Mouse (Mus musculus) fibroblast of lung, adult 2 months (primary cell): ENCODE measurements at regions not wholly inside any gene's neighbourhood (a gene's known extent, or its start where the extent isn't known, plus 50 kb on each side); places are given as distances from the start of the nearest gene placed in this dataset.

Experiments used
- DNase-seq: peaks from one replicate; pipeline ENCODE4 v3.0.0-alpha.2; 2011; ENCODE audit warnings: low read depth

DNA sequence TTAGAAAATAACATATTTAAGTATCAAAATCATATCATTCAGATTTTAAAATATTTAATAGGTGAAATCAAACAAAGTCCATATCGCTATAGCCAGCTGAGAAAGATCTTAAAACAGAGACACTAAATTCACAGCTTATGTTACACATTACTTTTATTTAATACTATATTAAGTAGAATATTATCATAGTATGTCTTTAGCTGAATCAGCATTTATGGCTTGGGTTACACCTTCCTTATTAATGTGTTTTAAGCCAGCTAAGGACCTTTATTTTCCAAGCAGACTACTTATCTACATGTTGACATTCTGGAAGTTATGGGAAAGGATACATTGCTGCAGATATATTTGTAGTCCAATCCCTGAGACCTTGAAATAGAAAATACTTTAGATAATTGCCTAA is 684.9 kb upstream of the Adgrl4 start:
- no peak for DNase-seq

DNA sequence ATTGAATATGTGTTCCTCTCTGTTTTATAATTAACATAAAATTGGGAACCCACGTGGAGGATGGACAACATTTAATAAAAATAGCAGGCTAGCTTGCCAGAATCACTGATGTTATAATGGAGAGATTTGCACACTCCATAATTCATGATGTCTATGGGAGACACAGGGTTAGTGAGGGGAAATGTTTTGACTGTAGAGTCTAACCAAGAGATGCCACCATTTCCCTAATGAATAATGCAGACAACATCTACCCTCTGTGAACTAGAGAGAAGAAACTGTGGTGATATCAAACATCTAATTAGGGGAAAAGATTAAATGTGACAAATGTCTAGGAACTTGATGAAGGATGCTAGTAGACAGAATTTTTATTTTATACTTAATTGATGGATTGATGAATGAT is 677.8 kb upstream of the Adgrl4 start:
- DNase-seq = no peak

DNA sequence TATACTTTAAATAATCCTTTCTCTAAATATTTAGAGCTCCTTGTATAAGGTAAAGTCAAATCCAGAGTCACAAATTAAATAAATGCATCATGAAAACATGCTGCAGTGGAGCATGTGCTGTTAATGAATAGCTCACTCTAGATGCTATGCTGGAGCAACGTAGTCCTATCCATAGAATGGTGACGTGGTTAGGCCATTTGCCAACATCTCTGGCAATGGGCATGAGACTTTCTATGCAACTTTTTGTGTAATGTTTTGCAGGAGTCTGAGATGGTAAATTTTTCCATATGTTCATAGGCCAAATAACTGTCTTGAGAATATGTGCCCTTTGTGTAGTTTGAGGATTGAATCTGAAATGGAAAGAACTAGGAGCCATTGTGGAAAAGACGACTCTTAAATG is 653.1 kb upstream of the Adgrl4 start:
- DNase-seq = no peak

DNA sequence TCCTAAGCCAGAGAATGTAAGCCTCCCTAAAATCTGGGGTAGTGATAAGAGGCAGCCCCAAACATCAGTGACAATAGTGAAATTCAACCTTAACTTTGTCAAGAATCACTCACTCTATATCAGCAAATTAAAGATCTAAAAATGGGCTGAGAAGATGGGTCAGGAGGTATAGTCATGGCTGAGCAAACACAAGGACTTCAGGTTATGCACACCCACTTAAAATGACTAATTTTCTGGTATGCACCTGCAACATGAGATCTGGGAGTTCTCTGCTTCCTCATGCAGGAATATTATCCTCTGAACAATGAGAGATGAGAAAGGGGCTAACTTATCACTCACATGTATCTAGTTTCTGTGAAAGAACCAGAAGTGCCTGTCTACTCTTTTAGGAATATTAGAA is 619.9 kb upstream of the Adgrl4 start:
- DNase-seq = no peak

DNA sequence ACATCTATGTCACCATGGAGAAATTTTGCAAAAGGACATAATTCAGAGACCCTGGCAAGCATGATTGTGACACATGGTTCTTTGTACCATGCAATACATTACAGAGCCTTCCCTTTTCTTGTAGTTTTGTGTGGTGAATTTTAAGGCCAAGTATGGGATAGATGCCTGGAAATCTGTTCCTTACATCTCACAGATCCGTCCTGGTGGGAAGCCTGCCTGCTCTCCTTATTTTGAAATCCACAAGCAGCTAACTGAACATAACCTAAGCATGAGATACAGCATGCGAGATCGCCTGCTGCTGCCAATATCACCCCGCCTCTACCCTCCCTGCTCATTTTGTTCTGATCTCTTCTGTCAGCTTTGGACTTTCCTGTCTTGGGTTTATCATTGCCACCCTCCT is 618.3 kb upstream of the Adgrl4 start:
- no peak for DNase-seq

DNA sequence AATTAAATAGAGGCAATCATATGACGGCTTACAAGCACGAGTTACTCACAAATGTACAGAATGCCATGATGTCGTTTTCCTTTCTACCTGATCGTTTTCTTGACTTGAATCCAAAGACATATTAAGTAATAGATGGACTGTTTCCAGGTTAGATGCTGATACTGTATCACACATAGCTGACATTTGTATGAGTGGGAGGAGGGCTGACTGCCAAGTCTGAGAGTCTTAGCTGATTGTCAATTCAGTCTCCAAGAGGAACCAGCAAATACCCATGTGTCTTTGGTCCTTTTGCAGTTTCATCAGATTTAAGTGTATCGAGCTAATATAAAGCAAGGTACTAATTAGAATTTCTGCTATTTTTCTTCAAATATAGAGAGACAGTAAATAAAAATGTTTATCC is 617.6 kb upstream of the Adgrl4 start:
- DNase-seq = peak; percentile 12

DNA sequence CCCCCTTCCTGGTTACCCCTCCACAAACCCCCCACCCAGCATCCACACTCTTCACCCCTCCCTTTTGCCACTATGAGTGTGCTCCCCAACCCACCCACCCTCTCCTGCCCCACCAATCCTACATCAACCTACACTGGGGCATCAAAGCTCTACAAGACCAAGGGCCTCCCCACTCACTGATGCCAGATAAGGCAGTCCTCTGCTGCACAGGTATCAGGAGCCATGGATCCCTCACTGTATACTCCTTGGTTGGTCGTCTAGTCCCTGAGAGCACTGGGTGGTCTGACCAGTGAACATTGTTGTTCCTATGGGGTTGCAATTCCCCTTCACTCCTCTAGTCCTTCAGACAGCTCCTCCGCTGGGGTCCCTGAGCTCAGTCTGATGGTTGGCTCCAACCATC is 591.7 kb upstream of the Adgrl4 start:
- DNase-seq = no peak

DNA sequence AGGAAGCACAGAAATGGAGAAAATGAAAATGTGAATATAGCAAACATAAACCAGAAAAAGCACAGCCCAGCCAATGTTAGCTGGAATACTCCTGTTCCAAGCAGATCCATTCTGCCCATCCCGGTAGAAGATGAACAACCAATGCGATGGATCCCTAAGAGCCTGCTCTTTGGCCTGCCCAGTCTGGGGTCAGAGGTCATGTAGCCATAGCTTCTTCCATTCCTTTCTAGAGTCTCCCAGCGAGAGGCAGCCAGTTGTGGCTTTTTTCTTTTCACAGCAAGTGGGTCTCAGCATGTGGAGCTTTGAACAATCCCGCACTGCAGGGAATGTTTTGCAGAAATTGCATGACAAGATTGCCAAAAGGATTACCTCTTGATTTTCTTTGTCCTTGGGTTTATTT is 585.6 kb upstream of the Adgrl4 start:
- no peak for DNase-seq

DNA sequence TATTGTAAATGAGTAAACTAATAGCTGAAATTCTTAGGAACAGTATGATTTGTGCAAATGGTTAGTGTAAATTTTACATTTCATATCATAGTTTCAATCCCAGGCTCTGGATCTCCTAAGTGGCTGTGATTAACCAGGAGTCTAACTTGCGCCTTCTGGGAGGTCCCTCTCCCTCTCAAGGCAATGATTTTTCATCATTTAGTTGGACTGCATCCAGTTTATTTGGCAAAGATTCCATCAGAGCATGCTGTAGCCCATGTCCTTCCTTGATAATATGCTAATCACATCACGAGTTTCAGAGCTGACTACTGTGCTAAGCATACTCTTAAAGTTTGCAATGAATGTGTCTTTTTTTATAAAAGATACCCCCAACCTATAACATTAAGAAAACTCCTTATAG is 541.0 kb upstream of the Adgrl4 start:
- no peak for DNase-seq

DNA sequence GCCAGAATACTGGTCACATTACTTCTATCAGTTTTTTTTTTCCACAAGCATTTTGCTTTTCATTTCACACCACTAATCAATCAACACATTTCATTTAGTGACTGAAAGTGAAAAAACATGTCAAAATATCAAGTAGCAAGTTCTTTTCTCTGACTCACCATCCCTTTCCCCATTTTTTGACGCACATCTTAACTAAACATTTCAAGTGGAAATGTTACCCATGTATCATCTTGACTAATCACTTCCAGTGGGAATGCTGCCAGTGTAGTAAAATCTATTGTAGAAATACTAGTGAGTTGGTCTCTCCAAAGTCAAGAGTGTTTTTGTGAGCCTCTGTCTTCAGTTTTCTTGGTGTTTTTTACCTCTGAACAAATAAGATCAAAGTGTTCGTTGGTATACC is 527.6 kb upstream of the Adgrl4 start:
- DNase-seq = peak; percentile 49

DNA sequence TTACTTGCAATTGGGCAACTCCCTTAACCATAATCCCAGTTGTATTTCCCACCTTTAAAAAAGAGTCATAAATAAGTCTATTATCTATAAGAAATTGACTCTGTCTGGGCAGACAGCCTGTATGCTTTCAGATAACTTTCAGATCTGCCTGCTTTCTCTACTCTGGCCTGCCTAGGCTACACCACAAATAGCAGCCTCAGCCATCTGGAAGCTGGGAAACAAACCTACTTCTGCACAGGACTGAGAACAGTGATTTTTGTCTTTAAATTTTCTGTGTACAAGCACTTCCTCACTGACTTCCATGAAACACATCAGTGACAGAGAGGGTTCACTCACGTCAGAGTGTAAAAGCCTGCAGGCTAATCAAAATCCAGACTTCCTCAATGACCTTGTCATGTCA is 482.8 kb upstream of the Adgrl4 start:
- no peak for DNase-seq

DNA sequence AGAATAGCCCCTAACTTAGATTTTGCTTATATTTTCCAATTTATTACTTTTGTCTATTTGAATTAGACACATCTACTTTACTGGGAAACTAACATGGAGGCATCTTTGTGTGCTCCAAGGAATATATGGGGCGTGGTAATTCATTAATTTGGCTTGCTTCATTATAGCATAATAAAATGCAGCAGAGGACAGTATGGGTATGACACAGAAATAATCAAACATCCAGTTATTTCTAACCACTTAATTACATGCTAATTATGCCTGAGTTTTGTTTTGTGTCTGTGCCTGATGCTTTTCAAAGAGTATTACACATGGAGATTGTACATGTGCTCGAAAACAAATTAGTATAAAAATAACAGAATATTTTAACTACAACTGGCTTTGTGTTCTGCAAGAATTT is 438.0 kb upstream of the Adgrl4 start:
- no peak for DNase-seq

DNA sequence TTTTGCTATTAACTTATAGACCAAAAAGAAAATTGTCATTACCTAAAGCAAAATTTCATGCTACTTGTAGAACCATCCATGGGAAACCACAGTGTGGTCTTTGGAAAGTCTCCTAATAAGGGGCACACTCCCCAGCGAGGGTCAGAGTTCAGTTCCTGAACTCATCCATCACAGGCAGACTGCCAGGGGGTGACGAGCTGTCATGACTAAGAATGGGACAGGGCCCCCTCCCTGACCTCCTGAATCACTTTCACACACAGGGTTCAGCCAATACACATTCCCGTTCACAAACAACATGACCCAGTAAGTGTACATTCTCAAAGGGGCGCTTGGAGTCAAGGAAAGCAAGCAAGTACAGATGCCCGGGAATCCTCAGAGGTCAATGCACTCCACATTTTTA is 437.5 kb upstream of the Adgrl4 start:
- DNase-seq = no peak

DNA sequence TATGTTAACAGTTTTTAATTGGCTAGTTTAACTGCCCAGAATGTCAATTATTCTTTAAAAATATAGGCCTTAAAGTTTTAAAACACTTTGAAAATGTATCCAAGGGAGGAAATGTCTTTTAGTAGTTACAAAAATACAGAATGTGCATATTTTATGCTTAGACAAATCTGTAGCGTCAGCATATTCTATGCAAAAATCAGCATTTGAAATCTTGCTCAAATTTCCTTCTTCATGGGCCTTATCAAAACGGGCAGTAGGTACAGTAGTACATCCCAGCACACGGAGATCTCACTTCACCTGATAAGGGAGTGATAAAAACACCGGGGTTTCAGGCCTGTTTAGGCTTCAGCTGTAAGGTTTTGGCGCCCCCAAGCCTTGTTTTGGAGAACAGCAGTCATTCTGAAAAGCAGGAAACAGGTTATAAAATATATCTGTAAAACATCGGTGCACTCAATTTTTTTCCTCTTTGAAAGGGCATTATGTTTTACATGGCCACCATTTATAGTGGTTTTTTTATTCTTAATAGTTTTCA is 435.7 kb upstream of the Adgrl4 start:
- DNase-seq = no peak

DNA sequence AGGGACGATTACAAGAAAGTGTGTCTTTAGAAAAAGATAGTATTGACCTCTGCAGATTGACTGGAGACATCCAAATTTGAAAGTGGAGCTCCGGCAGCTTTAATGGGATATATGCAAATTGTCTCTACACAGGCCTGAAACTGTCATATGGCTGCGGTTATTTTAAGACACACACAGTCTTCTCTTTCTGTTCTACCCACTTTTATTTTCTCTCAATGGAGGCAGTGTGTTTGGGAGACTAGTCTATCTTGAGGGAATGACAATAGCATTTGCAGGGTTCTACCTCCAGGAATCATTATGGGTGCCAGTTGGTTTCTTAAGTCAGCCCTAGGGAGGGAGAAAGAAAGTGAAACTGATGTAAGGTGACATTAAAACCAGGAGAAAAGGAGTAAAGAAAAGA is 434.2 kb upstream of the Adgrl4 start:
- no peak for DNase-seq

DNA sequence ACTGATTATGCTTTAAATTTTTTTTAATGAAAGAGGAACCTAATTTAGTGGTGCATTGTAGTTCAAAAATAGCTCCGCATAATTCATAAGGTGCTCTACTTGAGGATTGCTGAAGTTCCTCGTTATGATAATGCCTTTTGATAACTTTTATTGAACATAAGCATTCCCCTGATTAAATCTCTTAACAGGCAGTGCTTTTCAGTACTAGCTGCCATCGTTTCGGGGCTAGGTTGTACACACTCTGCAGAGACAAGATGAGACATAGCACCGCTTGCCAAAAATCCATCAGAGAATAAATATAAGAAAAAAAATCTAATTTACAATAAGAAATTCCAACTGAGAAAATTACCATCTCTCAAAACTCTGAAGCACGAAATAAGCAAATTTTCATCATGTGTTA is 433.7 kb upstream of the Adgrl4 start:
- no peak for DNase-seq

DNA sequence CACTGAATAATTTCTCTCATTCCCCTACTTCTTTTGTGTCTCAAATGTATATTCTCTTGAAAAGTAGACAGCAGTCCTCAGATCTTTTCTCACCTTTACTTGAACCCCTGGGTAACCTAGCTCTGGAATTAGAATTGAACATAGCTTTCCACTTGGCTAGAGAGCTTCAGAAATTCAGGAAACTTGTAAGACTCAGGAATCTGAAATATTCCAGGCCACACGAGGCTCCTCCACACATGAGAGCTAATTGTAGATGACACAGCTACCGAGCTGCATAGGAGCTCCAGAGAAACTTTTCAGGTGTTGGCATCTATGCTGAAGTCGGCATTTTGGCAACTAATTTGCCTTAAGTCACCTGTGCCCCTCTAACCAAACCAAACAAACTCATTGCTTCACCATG is 417.7 kb upstream of the Adgrl4 start:
- DNase-seq = no peak

DNA sequence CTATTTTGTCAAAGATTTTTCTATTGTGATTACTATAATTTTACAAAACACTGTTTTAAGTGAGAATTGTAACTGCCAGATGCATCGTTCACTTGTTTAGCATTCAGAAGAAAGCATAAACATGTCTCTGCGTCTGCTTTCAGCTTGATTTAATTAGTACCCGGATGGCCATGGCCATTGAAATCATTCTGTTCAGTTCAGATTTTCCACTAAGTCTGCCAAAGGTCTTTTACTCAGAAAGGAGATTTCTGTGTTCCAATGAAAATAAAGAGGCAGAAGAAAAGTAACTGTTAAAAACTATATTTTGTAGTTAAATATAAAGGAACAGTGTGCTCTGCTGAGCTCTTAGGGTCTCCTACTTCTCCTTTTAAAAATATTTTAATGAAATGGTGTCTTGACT is 380.2 kb upstream of the Adgrl4 start:
- peak; percentile 10 for DNase-seq

DNA sequence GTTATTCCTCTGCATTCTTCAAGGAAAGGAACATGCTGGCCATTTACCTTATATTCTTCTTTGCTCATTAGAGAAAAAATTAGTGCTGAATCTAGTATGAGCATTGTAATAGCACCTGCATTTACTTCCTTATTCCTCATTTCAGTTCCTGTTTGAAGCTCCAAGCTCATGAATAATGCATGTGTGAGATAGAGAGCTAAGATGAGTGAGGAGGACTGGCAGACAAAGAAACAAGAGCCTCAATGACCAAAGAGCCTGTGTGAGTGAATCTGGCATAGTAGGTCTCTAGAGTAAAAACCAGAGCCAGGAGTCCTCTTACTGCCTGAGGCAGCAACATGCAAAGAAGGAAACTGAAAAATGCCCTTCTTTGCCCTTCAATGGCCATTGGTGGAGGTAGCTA is 365.4 kb upstream of the Adgrl4 start:
- DNase-seq = no peak

DNA sequence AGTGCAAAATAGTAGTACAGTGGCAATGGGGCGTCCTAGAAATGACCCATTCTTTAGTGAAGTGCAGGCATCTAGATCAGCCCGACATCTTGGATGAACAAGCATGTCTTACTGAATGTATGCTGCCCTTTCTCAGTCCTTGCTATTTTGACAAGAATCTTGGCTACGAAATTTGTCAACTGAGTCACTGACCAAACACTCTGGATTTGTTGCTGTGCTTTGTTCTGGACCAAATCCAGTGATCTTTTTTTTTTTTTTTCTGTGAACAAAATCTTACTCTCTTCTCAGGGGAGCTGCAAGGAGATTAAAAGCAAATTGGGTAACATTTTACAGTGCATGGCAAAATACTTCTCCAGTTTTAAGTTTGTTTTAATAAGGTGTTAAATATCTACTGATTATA is 320.9 kb upstream of the Adgrl4 start:
- peak; percentile 38 for DNase-seq

DNA sequence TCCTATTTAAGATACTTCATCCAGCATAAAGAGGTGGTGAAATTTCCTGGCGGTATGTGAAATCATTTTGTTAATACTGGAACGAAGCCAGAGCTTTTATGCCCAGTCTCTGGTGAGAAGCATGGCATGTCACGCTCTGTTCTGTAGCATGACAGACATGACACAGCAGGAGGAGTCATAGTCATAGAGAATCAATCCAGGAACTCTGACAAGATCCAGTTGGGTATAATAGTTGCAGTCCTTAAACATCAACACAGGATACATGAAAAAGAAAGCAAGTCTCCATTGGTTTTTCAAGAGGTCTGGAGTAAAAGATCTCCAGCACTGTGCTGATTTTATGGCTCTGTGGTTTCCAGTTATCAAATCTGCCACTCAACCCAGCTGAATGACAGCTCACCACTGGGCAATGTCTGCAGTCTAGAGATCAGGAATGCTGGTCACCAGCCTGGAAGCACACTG is 320.1 kb upstream of the Adgrl4 start:
- DNase-seq = peak; percentile 43

DNA sequence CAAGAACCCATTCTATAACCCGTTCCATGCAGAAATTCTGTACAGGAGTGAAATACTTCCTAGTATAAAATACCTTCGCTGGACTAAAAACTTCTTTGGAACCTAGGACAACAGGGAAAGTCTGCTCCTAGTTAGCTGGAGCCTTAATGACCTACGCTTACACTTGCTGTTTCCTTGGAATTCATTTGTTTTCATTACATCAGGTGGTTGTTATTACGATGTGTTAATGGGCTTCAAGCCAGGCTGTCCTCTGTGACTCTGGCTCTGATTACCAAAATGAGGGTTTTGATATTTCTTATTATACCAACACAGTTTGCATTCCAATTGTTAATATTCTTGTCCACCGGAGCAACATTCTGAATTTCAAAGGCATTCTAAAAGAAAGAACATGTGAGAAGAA is 313.6 kb upstream of the Adgrl4 start:
- DNase-seq = no peak

DNA sequence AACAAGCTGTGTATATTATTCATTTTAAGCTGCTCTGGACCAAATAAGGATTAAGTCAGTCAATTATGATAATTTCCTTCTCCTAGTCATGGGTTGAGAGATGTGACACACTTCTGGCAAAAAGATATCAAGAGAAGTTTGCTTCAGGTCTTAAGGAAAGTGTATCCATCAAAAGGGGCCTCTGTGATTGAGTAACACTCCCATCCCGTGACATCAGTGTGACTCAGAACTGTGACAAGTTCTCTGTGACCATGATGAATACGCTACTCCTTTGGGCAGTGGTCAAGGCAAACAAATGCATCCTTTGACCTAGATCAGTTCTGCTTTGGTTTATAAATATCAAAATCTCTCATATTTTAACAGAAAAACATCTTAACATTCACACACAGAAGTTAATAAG is 290.8 kb upstream of the Adgrl4 start:
- peak; percentile 13 for DNase-seq

DNA sequence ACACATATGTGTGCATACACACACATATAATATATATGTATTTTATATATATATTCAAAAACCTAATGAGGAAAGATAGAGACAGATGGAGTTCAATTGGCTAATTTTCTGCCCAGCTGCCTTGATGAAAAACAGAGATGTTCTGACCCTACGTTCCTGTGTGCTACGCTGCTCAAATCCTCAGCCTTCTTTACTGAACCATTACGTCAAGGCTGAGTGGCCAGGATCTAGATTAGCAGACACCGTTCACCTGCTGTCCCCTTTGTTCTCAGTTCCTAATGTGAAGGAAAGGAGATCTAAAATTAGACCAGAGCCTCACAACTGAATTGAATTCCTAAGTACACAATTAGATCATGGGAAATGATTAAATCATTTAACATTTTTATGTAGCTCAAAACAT is 284.3 kb upstream of the Adgrl4 start:
- no peak for DNase-seq

DNA sequence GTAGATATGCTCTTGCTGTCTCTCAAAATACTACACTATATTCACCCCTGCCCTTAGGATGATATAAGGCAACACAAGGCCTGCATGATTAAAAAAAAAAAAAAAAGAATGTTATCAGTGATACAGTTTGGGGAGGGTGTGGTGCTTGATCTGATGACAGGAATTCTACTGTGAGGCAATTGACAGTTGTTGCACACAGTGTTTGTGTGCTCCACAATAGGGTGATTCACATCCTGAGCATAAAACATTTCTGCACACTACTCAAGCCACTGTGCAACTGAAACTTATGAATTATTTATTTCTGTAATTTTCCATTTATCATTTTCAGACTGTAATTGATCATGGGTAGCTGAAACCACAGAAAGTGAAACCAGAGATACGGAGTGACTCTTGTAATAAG is 277.2 kb upstream of the Adgrl4 start:
- DNase-seq = no peak
